In the genomic region with DNA sequence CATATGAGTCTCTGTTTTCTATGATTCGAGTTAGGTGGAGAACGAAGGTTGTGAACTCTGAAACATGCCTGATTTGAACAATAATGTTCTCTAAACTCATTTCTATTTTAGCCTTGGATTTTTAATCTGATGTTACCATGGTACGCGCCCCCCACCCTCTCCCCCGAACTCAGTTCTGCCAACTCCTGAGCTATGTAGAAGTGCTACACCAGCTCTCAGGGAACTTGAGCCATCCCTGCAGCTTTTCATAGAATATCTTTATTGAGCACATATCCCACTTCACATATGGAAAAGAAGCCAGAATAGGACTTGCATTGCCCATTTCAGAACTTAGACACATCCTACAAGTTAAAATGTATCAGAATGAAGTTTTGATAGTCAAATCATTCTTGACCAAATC, we compare ENCODE assay signal across 22 mouse cellular contexts.
"Had no signal": no experiment of that assay in that cellular context is flagged by ENCODE, and none has a peak within 500 bp of the region (broad histone marks: within the 10 kb centered on the region; RNA-seq: fewer than 3 reads in every experiment).

No protein-coding gene starts in this region.

- DNase-seq: cerebellum, adult 2 months; cerebellum, adult 8-10 months; cerebellum, adult 9-10 months; cerebellum, adult 9-11 months; cerebellum, postnatal 10 days; cerebellum, postnatal 14 days; cerebellum, postnatal 25 days; cerebellum, postnatal 36 days; embryo, embryonic 11 days; forebrain, postnatal 0 days; gastrocnemius, adult 2 months; gastrocnemius, postnatal 10 days; gastrocnemius, postnatal 14 days; gastrocnemius, postnatal 25 days; gastrocnemius, postnatal 36 days; heart, adult 11 months; heart, adult 18-20 months; heart, adult 2 months had no signal

- ATAC-seq: forebrain, embryonic 13.5 days; forebrain, embryonic 14.5 days; forebrain, embryonic 15.5 days; forebrain, embryonic 16.5 days; forebrain, postnatal 0 days had no signal
